Mouse (Mus musculus): ENCODE results near the gene Iqschfp. TPM values are rescaled to one million over a fixed set of nuclear protein-coding genes. Genes with fewer than 3 reads are reported as not detected.

Gene Iqschfp
- polyA plus RNA-seq, 1 experiment from 2014 or later = 0.10 TPM

DNA sequence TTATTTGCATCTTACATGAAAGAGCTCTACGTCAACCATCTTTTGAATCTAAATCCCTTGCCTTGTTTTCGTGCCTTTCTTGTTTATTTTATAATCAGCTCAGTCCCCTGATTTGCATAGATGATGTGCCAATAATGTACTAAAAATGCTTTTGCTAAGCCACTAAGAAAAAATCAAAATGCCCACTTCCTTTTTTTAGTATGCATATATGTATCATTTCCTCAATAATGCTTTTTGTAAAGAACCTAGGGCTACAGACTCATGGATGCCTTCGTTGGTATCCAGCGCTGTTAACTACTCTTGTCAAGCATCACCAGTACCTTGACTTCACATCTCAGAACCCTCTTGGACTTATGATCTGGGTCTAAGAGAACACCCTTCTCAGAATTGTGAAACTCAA lies 741.5 kb downstream of the Iqschfp start:
- Histone ChIP-seq H3K4me1 (ENCODE audit: control insufficient read depth, insufficient read depth, low read length) (no peaks in the 10 kb centered on the region), H3K9me3 (replicated peaks; ENCODE audit: control insufficient read depth, low read length) (no peaks in the 10 kb centered on the region), H3K4me2 (ENCODE audit: low read depth, low read length) (no peak overlapping the region), H3K9ac (ENCODE audit: low read length) (no peak overlapping the region), H3K36me3 (ENCODE audit: control insufficient read depth, insufficient read depth, low read length) (no peaks in the 10 kb centered on the region), H3K4me3 (replicated peaks; ENCODE audit: low read length) (no peak overlapping the region), H3K27me3 (ENCODE audit: control insufficient read depth, insufficient read depth, low read length) (no peaks in the 10 kb centered on the region), H3K27ac (ENCODE audit: low read length) (no peak overlapping the region)
- no peak for ATAC-seq (ENCODE audit: insufficient read depth, low FRiP score)
- 93% methylated on average over 4 of the region's 4 CpGs for WGBS

GRCm38 (mm10) chr3:68637960-68638359 lies 745.9 kb downstream of the Iqschfp start:
- Histone ChIP-seq H3K4me2 (ENCODE audit: low read depth, low read length) (no peak overlapping the region), H3K27ac (ENCODE audit: low read length) (no peak overlapping the region), H3K36me3 (ENCODE audit: control insufficient read depth, insufficient read depth, low read length) (no peaks in the 10 kb centered on the region), H3K9ac (ENCODE audit: low read length) (no peak overlapping the region), H3K27me3 (ENCODE audit: control insufficient read depth, insufficient read depth, low read length) (no peaks in the 10 kb centered on the region), H3K9me3 (replicated peaks; ENCODE audit: control insufficient read depth, low read length) (no peaks in the 10 kb centered on the region), H3K4me3 (replicated peaks; ENCODE audit: low read length) (no peak overlapping the region), H3K4me1 (ENCODE audit: control insufficient read depth, insufficient read depth, low read length) (no peaks in the 10 kb centered on the region)
- 47% methylated on average over 7 of the region's 7 CpGs for WGBS
- ATAC-seq (ENCODE audit: insufficient read depth, low FRiP score) = no peak

DNA sequence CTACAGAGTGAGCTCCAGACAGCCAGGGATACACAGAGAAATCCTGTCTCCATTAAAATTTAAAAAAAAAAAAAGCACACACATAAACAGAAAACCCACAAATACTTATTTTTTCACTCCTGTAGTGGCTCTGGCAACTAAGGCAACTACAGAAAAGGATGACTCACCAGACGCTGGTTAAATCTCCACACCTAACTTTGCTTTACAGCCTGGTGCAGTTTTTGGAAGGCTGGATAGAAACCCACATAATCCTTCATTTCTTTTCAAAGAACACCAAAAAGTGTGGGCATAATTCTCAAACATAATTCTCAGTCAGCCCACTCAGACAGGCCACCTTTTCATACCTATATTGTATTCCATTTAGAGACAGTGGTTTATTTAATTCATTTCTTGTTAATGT lies 746.7 kb downstream of the Iqschfp start:
- H3K27ac ChIP-seq (ENCODE audit: low read length) = no peak overlapping the region

GRCm38 (mm10) chr3:68642935-68643334 lies 750.9 kb downstream of the Iqschfp start:
- Histone ChIP-seq H3K4me3 (replicated peaks; ENCODE audit: low read length) (no peak overlapping the region), H3K9ac (ENCODE audit: low read length) (no peak overlapping the region), H3K4me1 (ENCODE audit: control insufficient read depth, insufficient read depth, low read length) (no peaks in the 10 kb centered on the region), H3K36me3 (ENCODE audit: control insufficient read depth, insufficient read depth, low read length) (no peaks in the 10 kb centered on the region), H3K9me3 (replicated peaks; ENCODE audit: control insufficient read depth, low read length) (no peaks in the 10 kb centered on the region), H3K4me2 (ENCODE audit: low read depth, low read length) (no peak overlapping the region), H3K27ac (ENCODE audit: low read length) (no peak overlapping the region), H3K27me3 (ENCODE audit: control insufficient read depth, insufficient read depth, low read length) (no peaks in the 10 kb centered on the region)
- ATAC-seq (ENCODE audit: insufficient read depth, low FRiP score) = no peak
- 78% methylated on average over 7 of the region's 7 CpGs for WGBS

More for the DNA sequence above, 746.7 kb downstream of the Iqschfp start:
- no peaks in the 10 kb centered on the region for H3K36me3 ChIP-seq (ENCODE audit: control insufficient read depth, insufficient read depth, low read length)
- no peak for ATAC-seq (ENCODE audit: insufficient read depth, low FRiP score)
- no peak overlapping the region for H3K9ac ChIP-seq (ENCODE audit: low read length)
- no peaks in the 10 kb centered on the region for H3K27me3 ChIP-seq (ENCODE audit: control insufficient read depth, insufficient read depth, low read length)
- H3K4me3 ChIP-seq (replicated peaks; ENCODE audit: low read length) = no peak overlapping the region
- no peaks in the 10 kb centered on the region for H3K9me3 ChIP-seq (replicated peaks; ENCODE audit: control insufficient read depth, low read length)
- no peaks in the 10 kb centered on the region for H3K4me1 ChIP-seq (ENCODE audit: control insufficient read depth, insufficient read depth, low read length)
- WGBS = 73% methylated on average over 1 of the region's 1 CpGs
- no peak overlapping the region for H3K4me2 ChIP-seq (ENCODE audit: low read depth, low read length)

- Histone ChIP-seq H3K4me2 (ENCODE audit: low read depth, low read length) (no peak overlapping the region), H3K27ac (ENCODE audit: low read length) (no peak overlapping the region), H3K27me3 (ENCODE audit: control insufficient read depth, insufficient read depth, low read length) (no peaks in the 10 kb centered on the region), H3K4me3 (replicated peaks; ENCODE audit: low read length) (no peak overlapping the region), H3K4me1 (ENCODE audit: control insufficient read depth, insufficient read depth, low read length) (no peaks in the 10 kb centered on the region), H3K9me3 (replicated peaks; ENCODE audit: control insufficient read depth, low read length) (no peaks in the 10 kb centered on the region), H3K36me3 (ENCODE audit: control insufficient read depth, insufficient read depth, low read length) (no peaks in the 10 kb centered on the region), H3K9ac (ENCODE audit: low read length) (no peak overlapping the region)
- no peak for ATAC-seq (ENCODE audit: insufficient read depth, low FRiP score)
- WGBS = 80% methylated on average over 6 of the region's 6 CpGs
These were observed 754.5 kb downstream of the Iqschfp start for GRCm38 (mm10) chr3:68646387-68647130.

- 59% methylated on average over 3 of the region's 3 CpGs for WGBS
- H3K9ac ChIP-seq (ENCODE audit: low read length) = no peak overlapping the region
- no peaks in the 10 kb centered on the region for H3K4me1 ChIP-seq (ENCODE audit: control insufficient read depth, insufficient read depth, low read length)
- no peaks in the 10 kb centered on the region for H3K36me3 ChIP-seq (ENCODE audit: control insufficient read depth, insufficient read depth, low read length)
- H3K27me3 ChIP-seq (ENCODE audit: control insufficient read depth, insufficient read depth, low read length) = no peaks in the 10 kb centered on the region
- H3K9me3 ChIP-seq (replicated peaks; ENCODE audit: control insufficient read depth, low read length) = no peaks in the 10 kb centered on the region
- H3K4me3 ChIP-seq (replicated peaks; ENCODE audit: low read length) = no peak overlapping the region
- ATAC-seq (ENCODE audit: insufficient read depth, low FRiP score) = no peak
- no peak overlapping the region for H3K27ac ChIP-seq (ENCODE audit: low read length)
- no peak overlapping the region for H3K4me2 ChIP-seq (ENCODE audit: low read depth, low read length)
These were observed 755.2 kb downstream of the Iqschfp start for GRCm38 (mm10) chr3:68647282-68647681.

GRCm38 (mm10) chr3:68650251-68650650 lies 758.2 kb downstream of the Iqschfp start:
- no peak overlapping the region for H3K4me3 ChIP-seq (replicated peaks; ENCODE audit: low read length)
- H3K36me3 ChIP-seq (ENCODE audit: control insufficient read depth, insufficient read depth, low read length) = no peaks in the 10 kb centered on the region
- H3K4me2 ChIP-seq (ENCODE audit: low read depth, low read length) = no peak overlapping the region
- no peak overlapping the region for H3K9ac ChIP-seq (ENCODE audit: low read length)
- no peaks in the 10 kb centered on the region for H3K4me1 ChIP-seq (ENCODE audit: control insufficient read depth, insufficient read depth, low read length)
- WGBS = 89% methylated on average over 3 of the region's 3 CpGs
- no peak overlapping the region for H3K27ac ChIP-seq (ENCODE audit: low read length)
- no peak for ATAC-seq (ENCODE audit: insufficient read depth, low FRiP score)
- H3K27me3 ChIP-seq (ENCODE audit: control insufficient read depth, insufficient read depth, low read length) = no peaks in the 10 kb centered on the region
- no peaks in the 10 kb centered on the region for H3K9me3 ChIP-seq (replicated peaks; ENCODE audit: control insufficient read depth, low read length)

DNA sequence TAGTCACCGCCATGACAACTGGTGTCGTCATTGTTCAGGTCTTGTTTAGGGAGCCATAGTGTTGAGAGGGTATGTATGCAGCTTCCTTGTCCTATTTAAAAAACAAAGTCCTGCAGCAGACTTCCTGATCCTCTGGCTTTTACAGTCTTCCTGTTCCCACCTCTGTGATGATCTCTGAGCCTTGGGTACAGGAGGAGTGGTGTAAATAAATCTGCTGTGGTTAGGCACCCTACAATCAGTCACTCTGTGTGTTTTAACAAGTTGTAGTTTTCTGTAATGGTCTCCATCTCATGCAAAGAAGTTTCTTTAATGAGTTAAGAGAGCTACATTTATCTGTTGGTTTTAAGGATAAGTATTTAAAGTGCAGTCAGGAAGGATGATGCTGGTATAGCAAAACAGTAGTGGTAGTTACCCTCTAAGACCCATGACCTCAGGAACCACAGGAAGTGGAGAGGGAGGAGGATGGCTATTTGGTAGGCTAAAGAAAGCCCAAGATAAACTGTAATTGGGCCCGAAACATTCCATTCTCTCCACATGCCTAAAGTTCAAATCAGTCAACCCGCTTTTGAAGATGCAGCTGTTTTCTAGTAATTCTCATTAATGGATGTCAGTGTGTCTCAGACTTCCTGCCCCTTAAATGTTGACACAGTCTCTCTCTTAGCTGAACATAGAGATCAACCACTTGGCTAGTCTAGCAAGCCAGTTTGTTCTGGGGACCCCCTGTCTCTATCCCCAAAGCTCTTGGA lies 764.7 kb downstream of the Iqschfp start:
- no peaks in the 10 kb centered on the region for H3K9me3 ChIP-seq (replicated peaks; ENCODE audit: control insufficient read depth, low read length)
- H3K4me3 ChIP-seq (replicated peaks; ENCODE audit: low read length) = no peak overlapping the region
- no peak for ATAC-seq (ENCODE audit: insufficient read depth, low FRiP score)
- no peaks in the 10 kb centered on the region for H3K36me3 ChIP-seq (ENCODE audit: control insufficient read depth, insufficient read depth, low read length)
- H3K27ac ChIP-seq (ENCODE audit: low read length) = no peak overlapping the region
- H3K4me1 ChIP-seq (ENCODE audit: control insufficient read depth, insufficient read depth, low read length) = no peaks in the 10 kb centered on the region
- H3K27me3 ChIP-seq (ENCODE audit: control insufficient read depth, insufficient read depth, low read length) = no peaks in the 10 kb centered on the region
- no peak overlapping the region for H3K4me2 ChIP-seq (ENCODE audit: low read depth, low read length)
- WGBS = 74% methylated on average over 4 of the region's 4 CpGs
- H3K9ac ChIP-seq (ENCODE audit: low read length) = no peak overlapping the region

DNA sequence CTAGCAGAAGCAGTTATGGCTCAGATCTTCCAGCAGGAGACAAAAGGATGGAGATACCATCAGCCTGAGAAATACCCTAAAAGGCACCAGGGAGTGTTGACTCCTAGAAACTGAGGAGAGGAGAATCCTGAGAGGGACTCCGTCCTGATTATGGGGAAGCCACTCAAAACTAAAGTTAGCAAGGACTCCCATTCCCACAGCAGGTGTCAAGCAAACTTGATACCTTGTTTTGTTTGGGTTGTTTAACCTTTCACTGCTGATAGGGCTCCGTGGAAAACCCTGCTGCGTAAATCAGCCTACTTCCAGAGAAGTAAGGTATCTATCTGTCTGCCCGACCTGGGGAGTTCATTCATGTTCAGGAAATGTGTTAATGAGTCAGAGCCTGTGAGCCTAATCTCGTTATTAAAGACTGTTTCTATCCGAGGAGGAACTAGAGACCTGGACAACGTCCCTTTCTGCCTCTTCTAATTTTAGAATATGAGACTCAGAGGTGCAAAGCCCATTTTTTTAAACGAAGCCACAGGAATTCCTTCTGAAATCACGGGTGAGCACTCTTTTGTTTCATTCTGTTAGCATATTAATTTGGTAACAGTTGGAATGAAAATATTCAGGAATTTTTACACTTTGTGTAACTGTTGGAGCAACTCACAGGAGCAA lies 765.7 kb downstream of the Iqschfp start:
- H3K4me2 ChIP-seq (ENCODE audit: low read depth, low read length) = no peak overlapping the region
- ATAC-seq (ENCODE audit: insufficient read depth, low FRiP score) = no peak
- no peaks in the 10 kb centered on the region for H3K27me3 ChIP-seq (ENCODE audit: control insufficient read depth, insufficient read depth, low read length)
- no peak overlapping the region for H3K27ac ChIP-seq (ENCODE audit: low read length)
- WGBS = 22% methylated on average over 9 of the region's 9 CpGs
- no peak overlapping the region for H3K9ac ChIP-seq (ENCODE audit: low read length)
- H3K4me3 ChIP-seq (replicated peaks; ENCODE audit: low read length) = no peak overlapping the region
- no peaks in the 10 kb centered on the region for H3K9me3 ChIP-seq (replicated peaks; ENCODE audit: control insufficient read depth, low read length)
- no peaks in the 10 kb centered on the region for H3K36me3 ChIP-seq (ENCODE audit: control insufficient read depth, insufficient read depth, low read length)
- H3K4me1 ChIP-seq (ENCODE audit: control insufficient read depth, insufficient read depth, low read length) = no peaks in the 10 kb centered on the region
